Mouse (Mus musculus): ENCODE results near the gene Prune1.

- TF ChIP-seq CTCF (IDR thresholded peaks at IDR 0.05; ENCODE audit: borderline replicate concordance, extremely low read depth, insufficient read depth, insufficient read length) (no peak), POLR2A (IDR thresholded peaks at IDR 0.05; ENCODE audit: borderline replicate concordance, extremely low read depth, insufficient read depth, insufficient read length, poor library complexity, severe bottlenecking) (no peak)
Measured at GRCm38 (mm10) chr3:95218466-95219137, 63.3 kb downstream of the Prune1 start.

Measured in brain, embryonic 14.5 days (tissue).